Mouse (Mus musculus) kidney, postnatal 0 days (tissue): Measurements from ENCODE around the gene Gm6370. TPM values are rescaled to one million over a fixed set of nuclear protein-coding genes. Genes with fewer than 3 reads are reported as not detected.
"Not testable (repeated sequence)": the region's sequence is repeated elsewhere in the genome, so short reads cannot be mapped to it uniquely, and the experiment has no call there.

Experiments
- ATAC-seq: fragments of 200-750 bp; cut with Nextera tagmentation; replicated peaks from 2 replicates; pipeline ENCODE4 v1.8.0; 2017; ENCODE audit warnings: low read depth, moderate number of reproducible peaks, moderate TSS enrichment, moderate library complexity; ENCODE audit not compliant: low FRiP score
- DNase-seq: peaks from one replicate; pipeline ENCODE4 v3.0.0-alpha.2; 2016; ENCODE audit warnings: low spot score
- H3K27ac ChIP-seq: fragments of 300-500 bp; sonication (generic); 2 replicates; pipeline ENCODE4 v1.5.1; 2014; ENCODE audit warnings: mild to moderate bottlenecking
- H3K27me3 ChIP-seq: fragments of 300-500 bp; sonication (generic); 2 replicates; pipeline ENCODE4 v1.6.1; 2014; ENCODE audit warnings: low read length, mixed read lengths; ENCODE audit not compliant: insufficient read depth
- H3K36me3 ChIP-seq: fragments of 300-500 bp; sonication (generic); 2 replicates; pipeline ENCODE4 v1.6.1; 2014; ENCODE audit warnings: low read length, mixed read lengths; ENCODE audit not compliant: insufficient read depth
- H3K4me1 ChIP-seq: fragments of 300-500 bp; sonication (generic); replicated peaks from 2 replicates; pipeline ENCODE4 v1.6.1; 2014; ENCODE audit warnings: antibody characterized with exemption, low read length, mixed read lengths; ENCODE audit not compliant: insufficient read depth
- H3K4me2 ChIP-seq: fragments of 300-500 bp; sonication (generic); 2 replicates; pipeline ENCODE4 v1.6.1; 2014; ENCODE audit warnings: mild to moderate bottlenecking, low read length, moderate library complexity, mixed read lengths
- H3K4me3 ChIP-seq: fragments of 300-500 bp; sonication (generic); replicated peaks from 2 replicates; pipeline ENCODE4 v1.5.1; 2014; ENCODE audit warnings: low read depth, low read length
- H3K9ac ChIP-seq: fragments of 300-500 bp; sonication (generic); 2 replicates; pipeline ENCODE4 v1.6.1; 2014; ENCODE audit warnings: low read depth, low read length
- H3K9me3 ChIP-seq: fragments of 300-500 bp; sonication (generic); replicated peaks from 2 replicates; pipeline ENCODE4 v1.6.1; 2016; ENCODE audit warnings: low read length, inconsistent platforms, mixed read lengths
- WGBS: fragments of 180-500 bp; shearing (Covaris S2); extraction: QIAGEN DNeasy Blood & Tissue Kit; methylation state at CpG from one replicate; pipeline ENCODE4 v1.1.7; 2014; 5-methylcytosine and 5-hydroxymethylcytosine counted together
- polyA plus RNA-seq: library from polyadenylated mRNA; unstranded; fragments of >200 nt; fragmentation: Nextera tagmentation; extraction: Ambion mirVana; gene quantifications from 2 replicates; pipeline ENCODE4 v1.2.1, GENCODE M21; 2015

Gene Gm6370
- polyA plus RNA-seq, 1 experiment from 2014 or later: not detected

DNA sequence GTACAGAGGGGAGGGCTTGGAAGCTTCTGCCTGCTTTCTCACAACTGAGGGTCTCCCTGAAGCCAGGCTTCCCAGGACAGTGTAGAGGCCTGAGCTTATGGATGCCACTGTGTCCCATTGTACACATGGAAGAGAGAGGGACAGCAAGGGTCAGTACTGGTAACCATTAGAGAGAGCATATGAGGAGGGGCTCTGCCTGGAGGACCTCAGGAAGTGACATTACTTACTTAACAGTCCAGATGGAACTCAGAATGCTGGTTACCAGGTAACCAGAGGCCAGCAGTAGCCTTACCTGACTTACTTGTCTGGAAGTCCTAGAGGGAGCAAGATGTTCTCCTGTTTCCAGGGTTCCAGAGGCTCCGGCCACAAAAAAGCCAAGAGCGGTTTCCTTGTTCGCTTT is 34.3 kb downstream of the Gm6370 start, which contains the start of gene Gm3404:
Gene Gm3404, plus strand, starts transcription at position 301 of the 400 bp plus-strand sequence.
- not testable (repeated sequence) for H3K4me3 ChIP-seq, H3K27ac ChIP-seq, H3K9ac ChIP-seq, H3K9me3 ChIP-seq, H3K4me2 ChIP-seq, H3K27me3 ChIP-seq, ATAC-seq, H3K4me1 ChIP-seq, H3K36me3 ChIP-seq, DNase-seq
- no CpG with 5 or more reads among the region's 3 CpGs for WGBS

DNA sequence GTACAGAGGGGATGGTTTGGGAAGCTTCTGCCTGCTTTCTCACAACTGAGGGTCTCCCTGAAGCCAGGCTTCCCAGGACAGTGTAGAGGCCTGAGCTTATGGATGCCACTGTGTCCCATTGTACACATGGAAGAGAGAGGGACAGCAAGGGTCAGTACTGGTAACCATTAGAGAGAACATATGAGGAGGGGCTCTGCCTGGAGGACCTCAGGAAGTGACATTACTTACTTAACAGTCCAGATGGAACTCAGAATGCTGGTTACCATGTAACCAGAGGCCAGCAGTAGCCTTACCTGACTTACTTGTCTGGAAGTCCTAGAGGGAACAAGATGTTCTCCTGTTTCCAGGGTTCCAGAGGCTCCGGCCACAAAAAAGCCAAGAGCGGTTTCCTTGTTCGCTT is 46.2 kb downstream of the Gm6370 start, which contains the start of gene Gm3409:
Gene Gm3409, plus strand, starts transcription at position 301 of the 400 bp plus-strand sequence.
- not testable (repeated sequence) for H3K27me3 ChIP-seq, H3K36me3 ChIP-seq, ATAC-seq, H3K4me1 ChIP-seq, H3K4me2 ChIP-seq, H3K9ac ChIP-seq, H3K9me3 ChIP-seq, H3K4me3 ChIP-seq, DNase-seq, H3K27ac ChIP-seq
- 94% methylated on average over 2 of the region's 3 CpGs for WGBS

Other genes starting within 250 kb of the Gm6370 start
- gene Wasf3, start 106.4 kb upstream of the Gm6370 start, polyA plus RNA-seq: 1.9 and 2.0 TPM in 2 replicates
- gene Gm6408, start 9.4 kb upstream of the Gm6370 start, polyA plus RNA-seq: not detected in 2 replicates
- not detected in 2 replicates for gene 4930449I24Rik, start 11.0 kb downstream of the Gm6370 start, polyA plus RNA-seq
- not detected in 2 replicates for gene Gm3402, start 22.8 kb downstream of the Gm6370 start, polyA plus RNA-seq
- not detected in 2 replicates for gene Gm3404, start 34.4 kb downstream of the Gm6370 start, polyA plus RNA-seq
- gene Gm3409, start 46.3 kb downstream of the Gm6370 start, polyA plus RNA-seq: not detected in 2 replicates
- not detected in 2 replicates for gene Gm3415, start 64.8 kb downstream of the Gm6370 start, polyA plus RNA-seq
- 0.61 and 0.68 TPM in 2 replicates for gene Gpr12, start 93.9 kb downstream of the Gm6370 start, polyA plus RNA-seq